Mouse (Mus musculus): Measurements from ENCODE around the gene Ecm1. TPM values are rescaled to one million over a fixed set of nuclear protein-coding genes. Genes with fewer than 3 reads are reported as not detected.

Gene Ecm1
- polyA plus RNA-seq (2015; fragmentation: Nextera tagmentation; extraction: Ambion mirVana), result 10.0 and 11.5 TPM in 2 replicates

DNA sequence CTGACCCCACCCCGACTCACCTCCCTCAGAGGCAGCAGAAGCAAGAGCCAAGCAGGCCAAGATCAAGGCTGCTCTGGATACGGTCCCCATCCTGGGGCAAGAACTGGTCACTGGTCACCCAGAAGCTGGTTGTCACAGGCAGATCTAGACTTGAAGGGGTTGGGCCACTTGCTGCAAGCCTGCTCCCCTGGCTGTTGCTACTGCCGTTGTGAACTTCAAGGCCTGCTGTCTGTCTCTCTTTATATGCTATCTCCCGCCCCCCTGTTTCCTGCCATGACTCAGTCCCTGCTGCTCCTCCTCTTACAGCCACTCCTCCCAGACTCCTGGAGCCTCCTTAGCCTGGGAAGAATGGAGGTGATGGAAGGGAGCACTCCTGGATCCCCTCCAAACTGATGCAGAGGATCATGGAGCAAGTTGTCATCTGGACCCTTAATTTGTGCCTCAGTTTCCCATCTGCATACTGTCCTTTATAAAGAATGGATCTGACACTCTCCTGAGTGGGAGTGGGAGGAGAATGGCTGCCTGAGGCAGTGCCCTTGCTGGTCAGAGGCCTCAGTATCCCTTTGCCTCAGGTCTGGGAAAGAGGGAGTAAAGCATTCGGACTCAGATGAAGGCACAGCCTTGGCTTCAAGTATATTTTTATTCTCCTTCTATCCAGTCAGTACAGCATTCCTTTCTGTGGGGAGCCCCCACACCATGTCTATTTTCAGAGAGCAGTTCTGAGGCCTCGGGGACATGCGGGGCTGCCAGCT, at the start of gene Ecm1:
Gene Ecm1 (minus strand): TSS at position 217 of the 752 bp plus-strand sequence.
- Histone ChIP-seq H3K27me3 (ENCODE audit: control insufficient read depth, insufficient read depth, low read depth, low read length) (no peaks in the 10 kb centered on the region), H3K27ac (ENCODE audit: low read length) (no peak within 1 kb of the TSS), H3K4me1 (ENCODE audit: control insufficient read depth, insufficient read depth, low read length) (no peaks in the 10 kb centered on the region), H3K36me3 (ENCODE audit: control insufficient read depth, insufficient read depth, low read length) (peaks cover 28% of the 10 kb centered on the region), H3K9ac (ENCODE audit: low read depth, low read length) (no peak within 1 kb of the TSS), H3K9me3 (replicated peaks; ENCODE audit: control insufficient read depth, low read length, poor library complexity, severe bottlenecking) (no peaks in the 10 kb centered on the region), H3K4me3 (ENCODE audit: low read depth, low read length) (no peak within 1 kb of the TSS), H3K4me2 (ENCODE audit: low read length) (no peak within 1 kb of the TSS)
- 83% methylated on average over 7 of the region's 7 CpGs for WGBS
- ATAC-seq, result no peak

DNA sequence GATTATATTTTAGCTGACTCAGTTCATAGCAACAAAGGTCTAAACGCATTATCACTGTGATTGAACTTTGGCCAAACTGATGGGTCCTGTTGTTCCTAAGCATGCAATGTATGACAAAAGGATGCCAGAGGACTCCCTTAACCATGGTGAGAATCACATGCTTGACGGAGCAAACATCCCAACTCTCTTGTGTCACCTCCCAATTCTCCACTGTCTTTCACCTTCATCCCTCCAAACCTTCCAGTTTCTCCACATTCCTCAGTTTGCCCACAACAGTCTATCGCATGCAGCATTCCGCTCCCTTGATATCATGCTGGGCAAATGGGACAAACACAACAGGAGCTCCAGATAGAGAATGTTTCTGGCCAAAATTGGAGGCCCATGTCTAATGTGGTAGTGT, 46.1 kb upstream of the Ecm1 start:
- H3K4me1 ChIP-seq (ENCODE audit: control insufficient read depth, insufficient read depth, low read length), result no peaks in the 10 kb centered on the region
- H3K4me3 ChIP-seq (ENCODE audit: low read depth, low read length), result no peak overlapping the region
- no peak overlapping the region for H3K9ac ChIP-seq (ENCODE audit: low read depth, low read length)
- no peak overlapping the region for H3K27ac ChIP-seq (ENCODE audit: low read length)
- no peak overlapping the region for H3K4me2 ChIP-seq (ENCODE audit: low read length)
- H3K9me3 ChIP-seq (replicated peaks; ENCODE audit: control insufficient read depth, low read length, poor library complexity, severe bottlenecking), result no peaks in the 10 kb centered on the region
- no peak for ATAC-seq
- peaks cover 21% of the 10 kb centered on the region for H3K36me3 ChIP-seq (ENCODE audit: control insufficient read depth, insufficient read depth, low read length)
- H3K27me3 ChIP-seq (ENCODE audit: control insufficient read depth, insufficient read depth, low read depth, low read length), result no peaks in the 10 kb centered on the region
- WGBS, result 88% methylated on average over 4 of the region's 4 CpGs

DNA sequence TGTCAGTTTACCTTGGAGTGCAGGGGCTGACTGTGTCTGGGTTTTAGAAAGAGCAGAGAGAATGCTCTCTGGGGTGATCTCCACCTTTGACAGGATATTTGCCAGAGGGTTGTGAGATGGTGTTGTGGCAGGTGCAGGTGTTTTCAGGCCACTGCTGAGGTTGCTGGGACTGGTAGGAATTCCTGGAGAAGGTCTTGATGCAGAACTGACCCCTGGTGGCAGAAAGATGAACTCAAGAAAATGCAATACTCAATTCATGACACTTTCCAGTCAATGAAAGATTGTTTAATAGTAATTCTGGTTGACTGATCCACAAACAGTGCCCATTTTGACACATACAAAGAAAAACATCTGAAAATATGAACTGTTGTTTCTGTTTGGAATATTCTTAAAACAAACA, 32.6 kb upstream of the Ecm1 start:
- no peaks in the 10 kb centered on the region for H3K4me1 ChIP-seq (ENCODE audit: control insufficient read depth, insufficient read depth, low read length)
- ATAC-seq, result no peak
- H3K27me3 ChIP-seq (ENCODE audit: control insufficient read depth, insufficient read depth, low read depth, low read length), result no peaks in the 10 kb centered on the region
- peaks cover 20% of the 10 kb centered on the region for H3K36me3 ChIP-seq (ENCODE audit: control insufficient read depth, insufficient read depth, low read length)
- no peak overlapping the region for H3K27ac ChIP-seq (ENCODE audit: low read length)
- H3K4me2 ChIP-seq (ENCODE audit: low read length), result no peak overlapping the region
- no peaks in the 10 kb centered on the region for H3K9me3 ChIP-seq (replicated peaks; ENCODE audit: control insufficient read depth, low read length, poor library complexity, severe bottlenecking)
- H3K4me3 ChIP-seq (ENCODE audit: low read depth, low read length), result no peak overlapping the region
- no peak overlapping the region for H3K9ac ChIP-seq (ENCODE audit: low read depth, low read length)

DNA sequence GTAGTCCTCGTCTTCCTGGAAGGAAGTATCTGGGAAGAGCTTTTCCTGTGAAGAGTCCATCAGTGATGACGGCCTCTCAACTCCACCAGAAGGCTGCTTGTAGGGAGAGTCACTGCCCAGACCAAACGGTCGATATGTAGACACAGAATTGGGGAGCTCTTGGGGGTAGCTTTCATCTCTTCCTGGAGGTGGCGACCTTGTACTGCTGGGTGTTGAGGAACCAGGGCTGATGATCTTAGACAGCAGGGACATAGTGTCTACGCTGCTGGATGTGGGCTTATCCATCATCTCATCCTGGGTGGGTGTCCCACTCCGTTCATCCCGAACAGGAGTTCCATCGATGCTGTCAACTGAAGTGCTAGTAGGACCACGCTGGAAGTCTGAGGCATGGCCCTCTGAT, 26.2 kb upstream of the Ecm1 start:
- ATAC-seq, result no peak
- 93% methylated on average over 10 of the region's 10 CpGs for WGBS
- H3K36me3 ChIP-seq (ENCODE audit: control insufficient read depth, insufficient read depth, low read length), result peaks cover 14% of the 10 kb centered on the region

DNA sequence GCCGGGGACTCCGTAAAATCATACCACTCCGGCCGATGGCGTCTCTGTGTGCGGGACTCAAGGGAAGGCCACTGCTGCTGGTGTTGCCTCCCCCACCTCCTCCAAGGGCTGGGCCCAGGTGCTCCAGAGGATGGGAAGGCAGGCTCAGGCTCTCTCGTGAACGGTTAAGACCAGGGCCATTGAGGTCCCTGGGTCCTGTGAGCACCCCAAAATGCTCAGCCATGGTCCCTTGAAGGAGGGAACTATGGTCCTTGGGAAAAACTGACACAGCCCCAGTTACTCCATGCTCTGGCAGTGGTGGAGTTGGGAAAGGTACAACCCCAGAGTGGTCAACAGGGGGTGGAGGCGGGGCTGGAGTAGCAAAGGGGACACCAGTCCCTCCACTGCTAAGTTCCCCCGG, 24.4 kb upstream of the Ecm1 start:
- no peak for ATAC-seq
- Histone ChIP-seq H3K9ac (ENCODE audit: low read depth, low read length) (no peak overlapping the region), H3K4me1 (ENCODE audit: control insufficient read depth, insufficient read depth, low read length) (no peaks in the 10 kb centered on the region), H3K27ac (ENCODE audit: low read length) (no peak overlapping the region), H3K4me3 (ENCODE audit: low read depth, low read length) (no peak overlapping the region), H3K27me3 (ENCODE audit: control insufficient read depth, insufficient read depth, low read depth, low read length) (no peaks in the 10 kb centered on the region), H3K4me2 (ENCODE audit: low read length) (no peak overlapping the region), H3K36me3 (ENCODE audit: control insufficient read depth, insufficient read depth, low read length) (peaks cover 14% of the 10 kb centered on the region), H3K9me3 (replicated peaks; ENCODE audit: control insufficient read depth, low read length, poor library complexity, severe bottlenecking) (no peaks in the 10 kb centered on the region)
- 73% methylated on average over 10 of the region's 10 CpGs for WGBS

More for the DNA sequence above, 26.2 kb upstream of the Ecm1 start:
- Histone ChIP-seq H3K27ac (ENCODE audit: low read length) (no peak overlapping the region), H3K4me3 (ENCODE audit: low read depth, low read length) (no peak overlapping the region), H3K9ac (ENCODE audit: low read depth, low read length) (no peak overlapping the region), H3K4me2 (ENCODE audit: low read length) (no peak overlapping the region), H3K9me3 (replicated peaks; ENCODE audit: control insufficient read depth, low read length, poor library complexity, severe bottlenecking) (no peaks in the 10 kb centered on the region), H3K27me3 (ENCODE audit: control insufficient read depth, insufficient read depth, low read depth, low read length) (no peaks in the 10 kb centered on the region), H3K4me1 (ENCODE audit: control insufficient read depth, insufficient read depth, low read length) (no peaks in the 10 kb centered on the region)

DNA sequence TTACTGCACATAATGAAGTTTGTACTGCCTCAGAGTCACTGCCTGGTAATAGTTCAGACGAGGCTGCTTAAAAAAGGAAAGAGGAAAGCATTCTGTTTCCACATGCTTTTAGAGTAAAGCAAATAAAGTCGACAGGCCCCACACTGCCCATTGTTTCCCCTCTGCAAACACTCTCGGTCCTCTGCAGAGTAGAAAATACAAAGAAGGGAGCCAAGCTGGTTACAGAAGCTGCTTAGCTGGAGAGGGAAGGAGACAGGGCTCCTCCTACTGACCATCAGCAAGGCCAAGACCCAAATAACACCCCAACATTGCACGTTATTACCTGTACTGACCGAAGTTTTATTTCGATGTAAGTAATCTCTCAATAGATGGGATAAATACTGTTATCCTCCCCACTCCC, 23.6 kb upstream of the Ecm1 start:
- no peaks in the 10 kb centered on the region for H3K27me3 ChIP-seq (ENCODE audit: control insufficient read depth, insufficient read depth, low read depth, low read length)
- 44% methylated on average over 6 of the region's 6 CpGs for WGBS

DNA sequence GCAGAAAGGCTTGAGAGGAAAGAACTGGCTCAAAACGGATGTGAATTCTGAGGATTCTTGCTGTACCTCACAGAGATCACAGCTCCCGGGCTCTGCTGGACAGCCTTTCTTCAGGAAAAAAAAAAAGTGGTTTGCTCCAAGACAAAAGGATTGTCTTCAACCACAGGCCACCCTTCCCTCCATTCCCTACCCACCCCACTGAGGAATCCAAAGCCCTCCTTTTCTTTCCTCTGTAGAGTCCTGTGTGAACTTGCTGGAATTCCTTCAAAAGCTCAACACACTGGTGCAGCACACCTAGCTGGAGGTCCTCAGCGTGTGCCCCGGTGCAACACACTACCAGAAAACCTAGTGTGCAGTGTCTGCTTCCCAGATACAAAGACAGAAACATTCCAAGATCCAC, 22.4 kb upstream of the Ecm1 start:
- Histone ChIP-seq H3K4me3 (ENCODE audit: low read depth, low read length) (no peak overlapping the region), H3K4me1 (ENCODE audit: control insufficient read depth, insufficient read depth, low read length) (no peaks in the 10 kb centered on the region), H3K27me3 (ENCODE audit: control insufficient read depth, insufficient read depth, low read depth, low read length) (no peaks in the 10 kb centered on the region), H3K27ac (ENCODE audit: low read length) (no peak overlapping the region), H3K4me2 (ENCODE audit: low read length) (no peak overlapping the region), H3K9ac (ENCODE audit: low read depth, low read length) (no peak overlapping the region), H3K9me3 (replicated peaks; ENCODE audit: control insufficient read depth, low read length, poor library complexity, severe bottlenecking) (no peaks in the 10 kb centered on the region), H3K36me3 (ENCODE audit: control insufficient read depth, insufficient read depth, low read length) (peaks cover 14% of the 10 kb centered on the region)
- 64% methylated on average over 4 of the region's 4 CpGs for WGBS
- ATAC-seq, result no peak

More for the DNA sequence above, 23.6 kb upstream of the Ecm1 start:
- no peak overlapping the region for H3K9ac ChIP-seq (ENCODE audit: low read depth, low read length)
- no peak for ATAC-seq
- no peak overlapping the region for H3K27ac ChIP-seq (ENCODE audit: low read length)
- H3K4me2 ChIP-seq (ENCODE audit: low read length), result no peak overlapping the region
- H3K36me3 ChIP-seq (ENCODE audit: control insufficient read depth, insufficient read depth, low read length), result peaks cover 14% of the 10 kb centered on the region
- H3K4me1 ChIP-seq (ENCODE audit: control insufficient read depth, insufficient read depth, low read length), result no peaks in the 10 kb centered on the region
- no peak overlapping the region for H3K4me3 ChIP-seq (ENCODE audit: low read depth, low read length)
- no peaks in the 10 kb centered on the region for H3K9me3 ChIP-seq (replicated peaks; ENCODE audit: control insufficient read depth, low read length, poor library complexity, severe bottlenecking)

DNA sequence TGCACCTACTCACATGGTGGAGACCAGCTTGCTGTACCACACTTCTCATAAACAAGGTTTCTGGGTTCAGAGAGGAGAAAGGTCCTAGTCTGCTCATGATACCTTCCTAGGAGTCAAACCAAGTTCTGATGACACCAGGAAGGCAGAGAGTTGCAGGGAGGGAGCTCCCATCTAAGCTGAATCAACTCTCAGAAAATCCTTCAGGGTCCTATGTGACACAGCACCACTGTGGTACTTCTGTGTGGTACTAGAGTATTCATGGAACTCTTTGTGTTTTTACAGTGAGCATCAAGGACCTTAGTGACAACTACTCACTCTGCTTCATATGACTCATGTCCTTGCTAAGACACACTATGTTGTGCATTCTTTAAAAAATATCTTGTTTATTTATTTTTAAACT, 21.3 kb upstream of the Ecm1 start:
- Histone ChIP-seq H3K9me3 (replicated peaks; ENCODE audit: control insufficient read depth, low read length, poor library complexity, severe bottlenecking) (no peaks in the 10 kb centered on the region), H3K9ac (ENCODE audit: low read depth, low read length) (no peak overlapping the region), H3K27me3 (ENCODE audit: control insufficient read depth, insufficient read depth, low read depth, low read length) (no peaks in the 10 kb centered on the region), H3K36me3 (ENCODE audit: control insufficient read depth, insufficient read depth, low read length) (peaks cover 10% of the 10 kb centered on the region), H3K4me2 (ENCODE audit: low read length) (no peak overlapping the region), H3K4me1 (ENCODE audit: control insufficient read depth, insufficient read depth, low read length) (no peaks in the 10 kb centered on the region), H3K27ac (ENCODE audit: low read length) (no peak overlapping the region), H3K4me3 (ENCODE audit: low read depth, low read length) (no peak overlapping the region)
- ATAC-seq, result no peak

DNA sequence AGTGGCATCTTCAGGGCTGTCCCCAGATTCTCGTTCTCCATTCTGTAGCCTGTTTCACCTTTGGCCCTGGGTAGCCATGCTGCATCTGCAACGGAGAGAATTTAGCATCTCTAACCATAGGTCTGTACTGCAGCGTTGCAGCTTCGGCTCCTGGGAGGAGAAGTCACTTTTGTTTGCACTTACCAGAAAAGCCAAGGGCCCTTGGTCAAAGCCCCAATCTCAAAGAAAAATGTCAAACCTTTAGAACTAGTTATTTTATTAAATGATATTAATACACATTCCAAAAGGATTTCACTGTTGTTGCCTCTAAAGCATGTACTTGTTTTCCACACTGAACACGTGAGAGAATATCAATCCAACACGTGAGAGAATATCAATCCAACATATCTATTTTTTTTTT, 20.7 kb upstream of the Ecm1 start, which contains the start of gene Tars2:
Gene Tars2 (minus strand): TSS at position 101 of the 400 bp plus-strand sequence.
- H3K4me3 ChIP-seq (ENCODE audit: low read depth, low read length), result no peak within 1 kb of the TSS
- ATAC-seq, result no peak
- 83% methylated on average over 6 of the region's 6 CpGs for WGBS

More for the DNA sequence above, 20.7 kb upstream of the Ecm1 start, which contains the start of gene Tars2:
- Histone ChIP-seq H3K27me3 (ENCODE audit: control insufficient read depth, insufficient read depth, low read depth, low read length) (no peaks in the 10 kb centered on the region), H3K9ac (ENCODE audit: low read depth, low read length) (no peak within 1 kb of the TSS), H3K4me2 (ENCODE audit: low read length) (no peak within 1 kb of the TSS), H3K9me3 (replicated peaks; ENCODE audit: control insufficient read depth, low read length, poor library complexity, severe bottlenecking) (no peaks in the 10 kb centered on the region), H3K36me3 (ENCODE audit: control insufficient read depth, insufficient read depth, low read length) (peaks cover 7% of the 10 kb centered on the region), H3K4me1 (ENCODE audit: control insufficient read depth, insufficient read depth, low read length) (no peaks in the 10 kb centered on the region), H3K27ac (ENCODE audit: low read length) (no peak within 1 kb of the TSS)

Data from midbrain, embryonic 16.5 days (tissue).